Mouse (Mus musculus): ENCODE data around the gene Clptm1l.

The Clptm1l gene

GRCm38 (mm10) chr13:73658953-73659352 is 55.1 kb downstream of the Clptm1l start:
- no peak for DNase-seq (ENCODE audit: extremely low spot score, low spot score)

GRCm38 (mm10) chr13:73660163-73660695 is 56.4 kb downstream of the Clptm1l start:
- no peak for DNase-seq (ENCODE audit: extremely low spot score, low spot score)
